Mouse (Mus musculus) spleen, adult 10 weeks (tissue): ENCODE measurements around the gene S100a3. TPM values are rescaled to one million over a fixed set of nuclear protein-coding genes. Genes with fewer than 3 reads are reported as not detected.

Experiments
- polyA plus RNA-seq: library from polyadenylated mRNA; stranded (reverse); fragments of 350-450 nt; fragmentation: Illumina TruSeq; extraction: RNeasy Lipid Tissue Mini Kit (QIAGEN cat#74804); gene quantifications from one replicate; pipeline ENCODE4 v1.2.3, GENCODE M21; 2015; ENCODE audit warnings: low replicate concordance; ENCODE audit not compliant: insufficient read depth

S100a3 gene
- 0.79 TPM for polyA plus RNA-seq

DNA sequence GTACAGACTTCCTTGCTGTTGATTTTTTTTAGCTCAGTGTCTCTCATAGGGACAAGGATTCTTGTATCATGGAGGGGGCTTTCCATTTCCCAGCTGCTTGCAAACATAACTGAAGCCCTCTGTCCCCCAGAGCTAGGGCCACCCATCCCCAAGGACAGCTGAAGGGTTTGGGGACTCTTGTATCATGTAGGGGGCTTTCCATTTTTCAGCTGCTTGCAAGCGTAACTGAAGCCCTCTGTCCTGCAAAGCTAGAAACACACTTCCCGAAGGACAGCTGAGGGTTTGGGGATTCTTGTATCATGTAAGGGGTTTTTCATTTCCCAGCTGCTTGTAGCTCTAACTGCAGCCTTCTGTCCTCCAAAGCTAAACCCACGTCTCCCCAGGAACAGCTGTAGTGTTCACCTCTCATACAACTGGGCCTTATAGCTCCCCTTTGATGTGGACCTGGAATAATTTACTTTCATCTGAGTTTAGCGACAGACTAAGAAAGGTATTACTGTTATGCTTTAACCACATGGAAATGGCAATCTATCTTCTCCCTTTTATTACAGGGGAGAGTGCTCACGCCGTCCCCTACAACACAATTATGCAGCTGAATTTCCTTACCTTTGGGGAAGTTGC, at the start of gene S100a3:
TSS of gene S100a3 (plus strand) at position 571 of the 621 bp plus-strand sequence.

DNA sequence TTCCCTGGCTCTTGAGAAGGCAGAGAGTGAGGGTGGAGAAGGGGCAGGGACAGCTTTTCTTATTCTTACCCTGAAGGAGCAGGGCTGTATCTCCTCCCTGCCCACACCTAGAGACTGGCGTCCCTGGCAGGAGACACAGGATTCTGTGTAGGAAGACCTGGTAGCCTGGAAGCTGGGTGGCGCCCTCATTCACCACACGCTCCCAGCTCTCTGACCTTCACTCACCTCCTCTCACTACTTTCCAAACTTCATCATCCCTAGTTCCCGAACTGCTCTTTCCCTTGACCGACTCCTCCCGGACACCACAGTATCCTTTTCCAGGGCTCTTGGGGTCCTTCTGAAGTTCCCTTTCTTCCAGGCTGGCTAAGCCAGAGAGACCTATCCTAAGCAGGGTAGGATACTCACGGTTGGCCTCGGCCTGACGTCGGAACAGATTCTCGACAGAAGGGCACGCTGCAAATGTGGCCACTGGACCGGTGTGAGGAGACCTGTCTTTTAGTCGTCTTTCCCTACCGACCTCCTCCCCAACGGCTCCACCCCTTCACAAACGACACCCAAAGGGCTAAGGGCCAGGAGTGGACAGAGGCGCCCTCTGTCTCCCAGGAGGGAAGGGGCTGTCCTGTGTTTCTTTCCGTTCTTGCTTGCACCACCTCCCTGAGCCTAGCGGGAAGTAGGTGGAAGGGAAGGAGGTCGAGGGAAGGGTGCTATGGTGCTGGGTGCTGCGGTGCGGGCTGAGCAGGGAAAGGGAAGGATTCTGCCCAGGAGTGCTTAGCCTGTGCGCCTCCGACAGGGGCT, 46.4 kb upstream of the S100a3 start, which contains the start of the genes S100a1 and S100a13:
TSS of gene S100a1 (minus strand) at position 597 of the 795 bp plus-strand sequence.
TSS of gene S100a13 (plus strand) at position 640 of the 795 bp plus-strand sequence.

DNA sequence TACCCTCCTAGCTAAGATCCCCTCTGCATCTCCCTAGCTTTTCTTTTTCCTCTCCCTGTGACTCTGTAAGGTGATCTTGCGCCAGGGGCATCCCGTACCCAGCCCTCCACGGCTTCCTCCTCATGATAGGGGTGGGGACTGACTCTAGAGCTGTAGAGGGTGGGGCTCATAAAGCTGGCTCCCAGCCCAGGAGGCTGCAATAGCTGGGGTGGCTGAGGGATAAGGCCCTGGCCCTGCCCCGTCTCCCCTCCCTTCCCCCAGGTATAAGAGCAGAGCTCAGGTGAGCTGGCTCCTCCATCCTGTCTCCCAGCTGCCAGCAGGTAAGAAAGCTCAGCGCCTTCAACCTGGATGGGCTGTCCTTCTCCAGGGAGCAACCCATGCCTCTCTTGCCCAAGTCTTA, 33.8 kb upstream of the S100a3 start, which contains the start of gene S100a14:
TSS of gene S100a14 (plus strand) at position 277 of the 400 bp plus-strand sequence.

DNA sequence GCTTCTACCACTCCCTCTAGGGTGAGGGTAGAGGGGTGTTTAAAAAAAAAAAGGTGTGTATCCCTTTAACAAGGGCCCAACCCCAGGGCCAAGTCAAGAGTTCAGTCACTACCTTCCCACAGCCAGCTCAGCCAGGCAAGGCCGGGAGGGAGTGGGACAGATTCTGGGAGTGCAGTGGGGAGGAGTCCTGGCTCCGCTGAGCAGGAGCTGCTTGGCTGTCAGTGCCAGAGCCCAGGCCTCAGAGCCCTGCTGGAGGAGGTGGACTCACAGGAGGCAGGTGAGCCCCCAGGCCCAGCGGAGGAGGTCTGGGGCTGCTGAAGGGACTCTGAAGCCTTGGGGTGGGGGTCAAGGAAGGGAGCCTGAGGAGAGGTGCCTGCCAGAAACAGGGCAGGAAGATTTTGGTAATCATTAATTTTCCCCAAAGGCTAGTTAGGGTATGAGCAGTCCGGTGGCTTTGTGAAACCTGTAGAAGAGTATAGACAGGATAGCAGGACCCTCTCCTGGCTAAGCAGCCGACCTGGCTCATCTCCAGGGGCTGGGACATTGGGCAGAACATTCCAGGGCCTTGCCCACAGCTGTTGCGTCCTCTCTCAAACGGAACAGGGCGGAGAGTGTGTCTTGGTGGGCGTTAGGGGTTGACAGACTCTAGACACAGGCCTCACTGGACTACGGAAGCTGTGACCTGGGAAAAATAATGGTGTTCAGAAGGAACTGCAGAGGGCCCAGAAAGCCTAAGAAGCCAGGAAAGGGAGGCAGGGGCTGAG, 23.1 kb upstream of the S100a3 start, which contains the start of gene S100a16:
TSS of gene S100a16 (plus strand) at position 114 of the 764 bp plus-strand sequence.

DNA sequence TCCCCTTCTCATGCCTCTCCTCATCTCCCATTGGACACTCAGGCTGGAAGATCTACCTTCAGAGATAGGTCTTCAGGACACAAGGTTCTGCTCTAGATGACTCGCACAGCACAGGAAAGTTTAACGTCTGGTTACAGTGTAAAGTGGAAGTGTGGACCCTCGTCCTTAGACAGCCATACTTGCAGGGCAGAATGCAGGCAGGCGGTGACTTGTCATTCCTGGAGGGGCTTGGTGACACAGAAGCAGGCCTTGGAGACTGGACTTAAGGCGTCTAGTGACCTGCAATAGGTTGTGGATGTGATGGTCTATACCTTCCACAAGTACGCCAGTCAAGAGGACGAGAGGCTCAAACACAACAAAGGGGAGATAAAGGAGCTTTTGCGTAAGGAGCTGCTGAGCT, 29.6 kb downstream of the S100a3 start, which contains the start of gene S100a2:
TSS of gene S100a2 (plus strand) at position 301 of the 400 bp plus-strand sequence.

DNA sequence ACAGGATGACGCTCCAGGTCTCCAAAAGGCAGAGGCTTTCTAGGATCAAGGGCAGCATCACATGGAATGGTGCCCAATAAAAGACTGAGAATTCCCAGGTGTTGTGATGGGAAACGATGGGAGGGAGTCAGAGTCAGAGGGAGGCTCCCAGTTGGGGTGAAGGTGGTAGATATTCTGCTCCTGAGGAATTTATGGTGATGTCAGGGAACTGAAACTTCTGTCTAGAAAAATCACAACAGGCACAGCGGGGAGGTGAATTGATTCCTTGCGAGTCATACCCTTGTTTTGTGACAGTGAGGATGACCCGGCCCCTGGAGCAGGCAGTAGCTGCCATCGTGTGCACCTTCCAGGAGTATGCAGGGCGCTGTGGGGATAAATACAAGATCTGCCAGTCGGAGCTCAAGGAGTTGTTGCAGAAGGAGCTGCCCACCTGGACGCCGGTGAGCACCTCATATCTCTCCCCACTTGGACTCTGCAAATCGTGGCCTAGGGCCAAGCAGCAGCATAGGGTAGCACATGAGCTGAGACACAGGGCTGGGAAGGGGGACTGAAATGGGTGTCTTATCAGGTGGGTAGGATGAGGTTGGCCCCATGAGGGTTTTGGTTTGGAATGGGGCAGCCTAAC, 41.2 kb downstream of the S100a3 start, which contains the start of gene Gm42674:
TSS of gene Gm42674 (plus strand) at position 419 of the 625 bp plus-strand sequence.

DNA sequence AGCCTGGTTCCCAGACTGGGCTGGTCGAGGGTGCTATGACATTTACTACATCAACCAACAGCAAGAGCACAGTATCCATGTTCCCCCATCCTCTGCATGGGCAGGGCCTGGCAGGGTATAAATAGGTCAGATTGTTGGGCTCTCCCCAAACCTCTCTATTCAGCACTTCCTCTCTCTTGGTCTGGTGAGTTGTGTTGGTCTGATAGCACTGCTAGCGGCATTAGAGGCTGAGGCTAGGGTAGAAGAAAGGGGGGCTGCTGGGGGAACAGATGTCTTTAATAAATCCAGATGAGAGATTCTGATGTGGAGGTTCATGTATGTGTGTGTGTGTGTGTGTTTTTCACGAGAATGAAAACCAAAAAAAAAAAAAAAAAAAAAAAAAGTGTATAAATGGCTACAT, 43.2 kb downstream of the S100a3 start, which contains the start of gene S100a4:
TSS of gene S100a4 (plus strand) at position 149 of the 400 bp plus-strand sequence.

DNA sequence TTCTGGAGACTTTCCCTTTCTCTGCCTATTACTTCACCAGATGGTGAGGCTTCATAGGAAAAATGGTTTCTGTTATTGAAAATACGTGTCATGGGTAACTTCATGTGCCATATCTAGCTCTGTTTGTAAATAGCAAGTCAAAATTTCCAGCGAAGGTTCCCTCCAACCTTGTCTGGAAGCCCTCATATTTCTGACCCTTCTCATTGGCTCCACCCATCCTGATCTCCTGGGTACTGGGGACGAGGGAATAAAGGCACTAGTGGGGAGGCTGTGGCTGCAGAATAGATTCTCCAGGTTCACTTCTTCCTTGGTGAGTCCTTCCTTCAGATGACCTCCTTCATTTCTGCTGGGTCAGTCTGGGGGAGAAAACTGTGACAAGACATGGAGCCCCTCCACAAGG, 47.8 kb downstream of the S100a3 start, which contains the start of gene S100a5:
TSS of gene S100a5 (plus strand) at position 301 of the 400 bp plus-strand sequence.

DNA sequence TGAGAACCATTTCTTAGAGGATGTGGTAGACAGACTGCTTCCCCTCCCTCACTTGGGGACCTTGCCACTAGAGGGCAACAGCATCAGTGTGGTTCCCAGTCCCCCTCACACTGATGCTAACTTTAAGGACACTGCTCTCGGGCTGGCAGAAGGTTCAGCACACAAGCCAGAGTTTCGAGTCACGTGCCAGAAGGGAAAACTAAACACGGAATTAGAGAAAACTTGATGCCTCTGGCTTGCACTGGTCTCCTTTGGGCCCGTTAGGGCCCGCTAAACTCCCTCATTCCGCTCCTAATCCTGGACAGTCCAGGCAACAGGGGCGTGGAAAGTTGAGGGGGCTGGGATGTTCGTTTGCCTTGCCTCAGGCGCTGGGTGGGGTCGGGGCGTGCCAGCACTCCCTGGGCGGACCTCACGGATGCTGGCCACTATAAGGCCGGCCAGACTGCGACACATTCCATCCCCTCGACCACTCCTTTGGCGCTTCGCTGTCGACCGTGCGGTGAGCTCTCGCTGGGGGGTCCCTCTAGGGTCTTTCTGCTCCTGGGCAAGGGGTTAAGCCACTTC, 52.4 kb downstream of the S100a3 start, which contains the start of gene S100a6:
TSS of gene S100a6 (plus strand) at position 155 of the 564 bp plus-strand sequence.

Other genes with a start within 250 kb of the S100a3 start
- gene Slc27a3, start 170.6 kb upstream of the S100a3 start, polyA plus RNA-seq: 3.6 TPM
- gene Ints3, start 127.0 kb upstream of the S100a3 start, polyA plus RNA-seq: 30.3 TPM
- gene Npr1, start 94.7 kb upstream of the S100a3 start, polyA plus RNA-seq: 11.0 TPM
- 92.2 TPM for gene Ilf2, start 84.5 kb upstream of the S100a3 start, polyA plus RNA-seq
- 82.6 TPM for gene Snapin, start 69.5 kb upstream of the S100a3 start, polyA plus RNA-seq
- gene Chtop, start 51.1 kb upstream of the S100a3 start, polyA plus RNA-seq: 185 TPM
- 21.1 TPM for gene S100a1, start 46.2 kb upstream of the S100a3 start, polyA plus RNA-seq
- 60.2 TPM for gene S100a13, start 46.1 kb upstream of the S100a3 start, polyA plus RNA-seq
- gene S100a14, start 33.7 kb upstream of the S100a3 start, polyA plus RNA-seq: 0.93 TPM
- 14.6 TPM for gene S100a16, start 23.3 kb upstream of the S100a3 start, polyA plus RNA-seq
- not detected for gene S100a2, start 29.7 kb downstream of the S100a3 start, polyA plus RNA-seq
- not detected for gene Gm42674, start 41.3 kb downstream of the S100a3 start, polyA plus RNA-seq
- 475 TPM for gene S100a4, start 43.2 kb downstream of the S100a3 start, polyA plus RNA-seq
- not detected for gene S100a5, start 47.9 kb downstream of the S100a3 start, polyA plus RNA-seq
- 257 TPM for gene S100a6, start 52.3 kb downstream of the S100a3 start, polyA plus RNA-seq
- not detected for gene S100a7a, start 93.4 kb downstream of the S100a3 start, polyA plus RNA-seq
- 428 TPM for gene S100a8, start 108.4 kb downstream of the S100a3 start, polyA plus RNA-seq
- 552 TPM for gene S100a9, start 135.1 kb downstream of the S100a3 start, polyA plus RNA-seq
- not detected for gene Pglyrp4, start 166.3 kb downstream of the S100a3 start, polyA plus RNA-seq
- not detected for gene Gm5849, start 217.3 kb downstream of the S100a3 start, polyA plus RNA-seq